Mouse (Mus musculus): ENCODE results near the gene Htt.

GRCm38 (mm10) chr5:34954508-34954907 is 193.0 kb downstream of the Htt start:
- TF ChIP-seq CTCF (IDR thresholded peaks at IDR 0.05) (no peak), EP300 (IDR thresholded peaks at IDR 0.05) (no peak)

All from lung, postnatal 0 days (tissue).